Comparison of ENCODE assay signal across 14 mouse cellular contexts in the genomic region with DNA sequence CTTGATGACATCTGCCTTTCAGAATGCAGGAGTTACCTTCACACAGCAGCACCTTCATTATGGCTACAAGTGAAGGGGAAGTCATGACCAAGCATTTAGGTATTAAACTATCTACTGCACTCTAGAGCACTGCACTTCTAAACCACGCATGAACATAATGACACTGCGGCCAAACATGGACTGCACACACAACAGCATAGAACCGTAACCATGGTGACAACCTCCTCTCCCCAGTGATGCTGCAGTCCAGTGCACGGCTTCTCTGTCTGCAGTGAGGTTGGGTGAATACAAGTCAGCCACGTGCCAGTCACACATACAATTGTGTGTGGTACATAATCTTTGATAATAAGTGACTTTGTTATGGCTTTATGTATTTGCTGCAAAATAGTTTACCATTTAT. TPM values are rescaled to one million over a fixed set of nuclear protein-coding genes. Genes with fewer than 3 reads are reported as not detected.
DNase-seq lines count a peak whose midpoint lies in the region; ATAC-seq lines count a peak whose summit lies in the region.
"Had no signal": no experiment of that assay in that cellular context is flagged by ENCODE, and none has a peak within 500 bp of the region (broad histone marks: within the 10 kb centered on the region; RNA-seq: fewer than 3 reads in every experiment).

No protein-coding gene starts in this region.

- H3K36me3 ChIP-seq in forebrain, embryonic 13.5 days (ENCODE audit: poor library complexity, severe bottlenecking) = peaks cover 13% of the 10 kb centered on the region
- H3K36me3 ChIP-seq in forebrain, embryonic 15.5 days = peaks cover 6% of the 10 kb centered on the region; the same call in 1 of the 2 replicates
- no peaks in the 10 kb centered on the region; the same call in 1 of the 2 replicates for H3K36me3 ChIP-seq in midbrain, embryonic 16.5 days (ENCODE audit: control insufficient read depth, insufficient read depth, low read length)
- H3K36me3 ChIP-seq: embryonic facial prominence, embryonic 12.5 days had no signal

- peak; percentile 0 for DNase-seq in urinary bladder, postnatal 25 days (ENCODE audit: low spot score)
- DNase-seq in urinary bladder, adult 2 months (ENCODE audit: low spot score) = no peak
- no peak for DNase-seq in adrenal gland, adult (ENCODE audit: inconsistent age in 2 of 2, low spot score in 1 of 2)
- DNase-seq in gastrocnemius, postnatal 10 days = no peak
- no peak for DNase-seq in kidney, postnatal 25 days
- DNase-seq: adrenal gland, adult 2 months; gastrocnemius, postnatal 25 days; lung, embryonic 14.5 days; right cerebral cortex, postnatal 25 days had no signal

- H3K9ac ChIP-seq in forebrain, embryonic 13.5 days = no peak overlapping the region
- H3K9ac ChIP-seq in forebrain, embryonic 15.5 days (replicated peaks) = no peak overlapping the region
- no peak overlapping the region for H3K9ac ChIP-seq in midbrain, embryonic 16.5 days (ENCODE audit: low read depth, low read length)
- H3K9ac ChIP-seq: embryonic facial prominence, embryonic 12.5 days; heart, embryonic 12.5 days; lung, embryonic 14.5 days had no signal

- H3K4me1 ChIP-seq in forebrain, embryonic 13.5 days = peaks cover 4% of the 10 kb centered on the region; the same call in 1 of the 2 replicates
- H3K4me1 ChIP-seq in forebrain, embryonic 15.5 days = no peaks in the 10 kb centered on the region
- H3K4me1 ChIP-seq in midbrain, embryonic 16.5 days (ENCODE audit: control insufficient read depth, insufficient read depth, low read length) = peaks cover 6% of the 10 kb centered on the region; the same call in 1 of the 2 replicates
- H3K4me1 ChIP-seq: embryonic facial prominence, embryonic 12.5 days; heart, embryonic 12.5 days had no signal

- 64% methylated on average over 5 of the region's 5 CpGs for WGBS in forebrain, embryonic 13.5 days
- WGBS in forebrain, embryonic 15.5 days = 63% methylated on average over 5 of the region's 5 CpGs
- WGBS in midbrain, embryonic 16.5 days = 44% methylated on average over 5 of the region's 5 CpGs

- no peak overlapping the region for H3K4me3 ChIP-seq in forebrain, embryonic 13.5 days
- H3K4me3 ChIP-seq in forebrain, embryonic 15.5 days = no peak overlapping the region
- no peak overlapping the region for H3K4me3 ChIP-seq in midbrain, embryonic 16.5 days (ENCODE audit: low read depth, low read length)
- H3K4me3 ChIP-seq: embryonic facial prominence, embryonic 12.5 days; heart, embryonic 12.5 days had no signal

- H3K4me2 ChIP-seq in forebrain, embryonic 13.5 days = no peak overlapping the region
- no peak overlapping the region for H3K4me2 ChIP-seq in forebrain, embryonic 15.5 days (replicated peaks)
- H3K4me2 ChIP-seq in midbrain, embryonic 16.5 days (ENCODE audit: low read length) = no peak overlapping the region
- H3K4me2 ChIP-seq: embryonic facial prominence, embryonic 12.5 days; heart, embryonic 12.5 days; lung, embryonic 14.5 days had no signal

- H3K9me3 ChIP-seq in forebrain, embryonic 13.5 days (replicated peaks) = no peaks in the 10 kb centered on the region
- no peaks in the 10 kb centered on the region for H3K9me3 ChIP-seq in forebrain, embryonic 15.5 days
- no peaks in the 10 kb centered on the region for H3K9me3 ChIP-seq in midbrain, embryonic 16.5 days (replicated peaks; ENCODE audit: control insufficient read depth, low read length, poor library complexity, severe bottlenecking)
- H3K9me3 ChIP-seq: embryonic facial prominence, embryonic 12.5 days; heart, embryonic 12.5 days had no signal

- H3K27me3 ChIP-seq in forebrain, embryonic 13.5 days = no peaks in the 10 kb centered on the region
- H3K27me3 ChIP-seq in forebrain, embryonic 15.5 days = no peaks in the 10 kb centered on the region
- H3K27me3 ChIP-seq in midbrain, embryonic 16.5 days (ENCODE audit: control insufficient read depth, insufficient read depth, low read depth, low read length) = no peaks in the 10 kb centered on the region
- H3K27me3 ChIP-seq: embryonic facial prominence, embryonic 12.5 days; heart, embryonic 12.5 days had no signal

- ATAC-seq in forebrain, embryonic 13.5 days = peak; percentile 61; the same call in 1 of the 2 replicates
- no peak for ATAC-seq in forebrain, embryonic 15.5 days (replicated peaks)
- peak; percentile 76 for ATAC-seq in midbrain, embryonic 16.5 days

- no peak overlapping the region for H3K27ac ChIP-seq in forebrain, embryonic 13.5 days
- no peak overlapping the region for H3K27ac ChIP-seq in forebrain, embryonic 15.5 days (replicated peaks)
- H3K27ac ChIP-seq in midbrain, embryonic 16.5 days (ENCODE audit: low read length) = 0 out of 2 replicates have a peak overlapping the region, but pooled peaks have one; percentile 13
- H3K27ac ChIP-seq: embryonic facial prominence, embryonic 12.5 days had no signal

RNA-seq across cellular contexts. Expression of a gene that starts 17.6 kb away (rescaled TPM):
- 7.2 and 9.7 TPM in 2 replicates for polyA plus RNA-seq in forebrain, embryonic 13.5 days (2015; fragmentation: Nextera tagmentation; extraction: Ambion mirVana)
- polyA plus RNA-seq in forebrain, embryonic 15.5 days (2015; fragmentation: Nextera tagmentation; extraction: Ambion mirVana) = 9.7 and 9.8 TPM in 2 replicates
- 9.4 and 11.5 TPM in 2 replicates for polyA plus RNA-seq in urinary bladder, adult 2 months (2012; rRNA removed)
- 11.1 and 11.6 TPM in 2 replicates for polyA plus RNA-seq in midbrain, embryonic 16.5 days (2015; fragmentation: Nextera tagmentation; extraction: Ambion mirVana)
- total RNA-seq in gastrocnemius, postnatal 10 days (2021) = 1 to 10 TPM; 4.1 to 5.2 TPM

RNA-seq across cellular contexts. Expression of a gene that starts 17.9 kb away (rescaled TPM):
- polyA plus RNA-seq in forebrain, embryonic 13.5 days (2015; fragmentation: Nextera tagmentation; extraction: Ambion mirVana) = 28.8 and 32.9 TPM in 2 replicates
- polyA plus RNA-seq in forebrain, embryonic 15.5 days (2015; fragmentation: Nextera tagmentation; extraction: Ambion mirVana) = 29.4 and 31.6 TPM in 2 replicates
- polyA plus RNA-seq in urinary bladder, adult 2 months (2012; rRNA removed) = 4.7 and 10.3 TPM in 2 replicates
- 17.5 and 20.1 TPM in 2 replicates for polyA plus RNA-seq in midbrain, embryonic 16.5 days (2015; fragmentation: Nextera tagmentation; extraction: Ambion mirVana)
- 10 to 100 TPM in 1 of 2 experiments, 1 to 10 TPM in 1; 9.6 to 11.9 TPM for total RNA-seq in gastrocnemius, postnatal 10 days (2021)

RNA-seq across cellular contexts. Expression of a gene that starts 42.9 kb away (rescaled TPM):
- not detected in 2 replicates for polyA plus RNA-seq in forebrain, embryonic 13.5 days (2015; fragmentation: Nextera tagmentation; extraction: Ambion mirVana)
- polyA plus RNA-seq in forebrain, embryonic 15.5 days (2015; fragmentation: Nextera tagmentation; extraction: Ambion mirVana) = not detected in 2 replicates
- 0.06 TPM in 1 of 2 replicates, not detected in the other for polyA plus RNA-seq in urinary bladder, adult 2 months (2012; rRNA removed)
- polyA plus RNA-seq in midbrain, embryonic 16.5 days (2015; fragmentation: Nextera tagmentation; extraction: Ambion mirVana) = not detected in 2 replicates
- total RNA-seq in gastrocnemius, postnatal 10 days (2021) = not detected
- total RNA-seq: adrenal gland, adult 2 months; gastrocnemius, postnatal 25 days had no signal
- polyA plus RNA-seq: adrenal gland, adult 2 months; embryonic facial prominence, embryonic 12.5 days; heart, embryonic 12.5 days had no signal
